Mouse (Mus musculus) ES-Bruce4 (cell line): ENCODE results near the gene Apol8.

Experiments
- CTCF ChIP-seq: IDR thresholded peaks from one replicate; pipeline ENCODE4 v1.8.1; 2011; ENCODE audit warnings: low read depth, low read length
- EP300 ChIP-seq: IDR thresholded peaks from 2 replicates; pipeline ENCODE4 v1.6.1; 2011; ENCODE audit warnings: low read depth, low read length; ENCODE audit not compliant: insufficient read depth
- POLR2A ChIP-seq: IDR thresholded peaks from one replicate; pipeline ENCODE4 v1.8.1; 2011; ENCODE audit warnings: low read length; ENCODE audit not compliant: insufficient read depth

DNA sequence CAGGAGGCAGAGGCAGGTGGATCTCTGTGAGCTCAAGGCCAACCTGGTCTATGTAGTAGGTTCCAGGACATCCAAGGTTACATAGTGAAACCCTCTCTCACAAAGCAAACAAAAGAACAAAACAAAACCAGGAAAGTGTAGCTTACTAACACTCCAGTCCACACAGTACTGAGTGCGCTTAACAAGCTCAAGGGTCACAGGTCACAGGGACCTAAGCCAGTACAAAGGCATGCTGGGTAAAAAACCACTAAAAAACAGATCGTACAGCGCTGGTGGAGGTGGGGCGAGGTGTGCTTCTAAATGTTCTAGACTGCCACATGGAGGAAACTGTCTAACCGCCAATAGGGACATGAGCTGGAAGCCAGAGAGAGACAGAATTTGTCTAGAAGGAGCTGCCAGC lies 13.5 kb upstream of the Apol8 start:
- TF ChIP-seq CTCF, result no peak
- no peak for TF ChIP-seq EP300
- TF ChIP-seq POLR2A, result no peak
